Mouse (Mus musculus) kidney, postnatal 0 days (tissue): Measurements from ENCODE around the gene Syde2. TPM values are rescaled to one million over a fixed set of nuclear protein-coding genes. Genes with fewer than 3 reads are reported as not detected.
A peak's percentile ranks its signal among the peaks of the same experiment; 100 is the strongest.

ENCODE experiments used
- ATAC-seq: fragments of 200-750 bp; cut with Nextera tagmentation; replicated peaks from 2 replicates; pipeline ENCODE4 v1.8.0; 2017; ENCODE audit warnings: low read depth, moderate number of reproducible peaks, moderate TSS enrichment, moderate library complexity; ENCODE audit not compliant: low FRiP score
- DNase-seq: peaks from one replicate; pipeline ENCODE4 v3.0.0-alpha.2; 2016; ENCODE audit warnings: low spot score
- H3K27ac ChIP-seq: fragments of 300-500 bp; sonication (generic); 2 replicates; pipeline ENCODE4 v1.5.1; 2014; ENCODE audit warnings: mild to moderate bottlenecking
- H3K27me3 ChIP-seq: fragments of 300-500 bp; sonication (generic); 2 replicates; pipeline ENCODE4 v1.6.1; 2014; ENCODE audit warnings: low read length, mixed read lengths; ENCODE audit not compliant: insufficient read depth
- H3K36me3 ChIP-seq: fragments of 300-500 bp; sonication (generic); 2 replicates; pipeline ENCODE4 v1.6.1; 2014; ENCODE audit warnings: low read length, mixed read lengths; ENCODE audit not compliant: insufficient read depth
- H3K4me1 ChIP-seq: fragments of 300-500 bp; sonication (generic); replicated peaks from 2 replicates; pipeline ENCODE4 v1.6.1; 2014; ENCODE audit warnings: antibody characterized with exemption, low read length, mixed read lengths; ENCODE audit not compliant: insufficient read depth
- H3K4me2 ChIP-seq: fragments of 300-500 bp; sonication (generic); 2 replicates; pipeline ENCODE4 v1.6.1; 2014; ENCODE audit warnings: mild to moderate bottlenecking, low read length, moderate library complexity, mixed read lengths
- H3K4me3 ChIP-seq: fragments of 300-500 bp; sonication (generic); replicated peaks from 2 replicates; pipeline ENCODE4 v1.5.1; 2014; ENCODE audit warnings: low read depth, low read length
- H3K9ac ChIP-seq: fragments of 300-500 bp; sonication (generic); 2 replicates; pipeline ENCODE4 v1.6.1; 2014; ENCODE audit warnings: low read depth, low read length
- H3K9me3 ChIP-seq: fragments of 300-500 bp; sonication (generic); replicated peaks from 2 replicates; pipeline ENCODE4 v1.6.1; 2016; ENCODE audit warnings: low read length, inconsistent platforms, mixed read lengths
- CTCF ChIP-seq: IDR thresholded peaks from 2 replicates; pipeline ENCODE4 v1.5.1; 2016; ENCODE audit warnings: antibody characterized with exemption, low read depth, mild to moderate bottlenecking, moderate library complexity
- WGBS: fragments of 180-500 bp; shearing (Covaris S2); extraction: QIAGEN DNeasy Blood & Tissue Kit; methylation state at CpG from one replicate; pipeline ENCODE4 v1.1.7; 2014; 5-methylcytosine and 5-hydroxymethylcytosine counted together
- polyA plus RNA-seq: library from polyadenylated mRNA; unstranded; fragments of >200 nt; fragmentation: Nextera tagmentation; extraction: Ambion mirVana; gene quantifications from 2 replicates; pipeline ENCODE4 v1.2.1, GENCODE M21; 2015

The Syde2 gene
- polyA plus RNA-seq, 1 experiment from 2014 or later, result 1.9 TPM

DNA sequence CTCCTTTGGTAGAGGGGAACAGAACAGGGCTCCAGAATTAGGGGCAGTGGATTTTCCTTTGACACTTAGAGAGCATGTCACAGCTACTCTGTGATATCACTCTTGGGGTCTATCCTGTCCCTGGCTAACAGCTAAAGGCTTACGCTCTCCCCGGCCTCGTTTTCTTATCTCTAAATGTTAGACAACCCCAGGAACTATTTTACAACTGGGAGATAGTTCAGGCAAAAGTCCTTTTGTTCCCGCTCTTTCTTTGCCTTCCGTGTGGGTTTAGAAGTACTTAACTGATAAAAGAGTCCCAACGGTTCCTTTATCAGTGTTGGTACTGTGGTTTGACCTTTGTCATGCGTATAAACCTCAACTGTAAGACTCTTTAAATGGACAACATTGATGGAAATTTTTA, 34.7 kb upstream of the Syde2 start:
- Histone ChIP-seq H3K36me3 (no peaks in the 10 kb centered on the region), H3K27ac (no peak overlapping the region), H3K27me3 (no peaks in the 10 kb centered on the region), H3K9me3 (no peaks in the 10 kb centered on the region), H3K4me1 (no peaks in the 10 kb centered on the region), H3K4me3 (no peak overlapping the region), H3K4me2 (no peak overlapping the region), H3K9ac (no peak overlapping the region)
- DNase-seq (no peak), ATAC-seq (no peak)
- WGBS, result 85% methylated on average over 7 of the region's 7 CpGs
- TF ChIP-seq CTCF, result no peak

DNA sequence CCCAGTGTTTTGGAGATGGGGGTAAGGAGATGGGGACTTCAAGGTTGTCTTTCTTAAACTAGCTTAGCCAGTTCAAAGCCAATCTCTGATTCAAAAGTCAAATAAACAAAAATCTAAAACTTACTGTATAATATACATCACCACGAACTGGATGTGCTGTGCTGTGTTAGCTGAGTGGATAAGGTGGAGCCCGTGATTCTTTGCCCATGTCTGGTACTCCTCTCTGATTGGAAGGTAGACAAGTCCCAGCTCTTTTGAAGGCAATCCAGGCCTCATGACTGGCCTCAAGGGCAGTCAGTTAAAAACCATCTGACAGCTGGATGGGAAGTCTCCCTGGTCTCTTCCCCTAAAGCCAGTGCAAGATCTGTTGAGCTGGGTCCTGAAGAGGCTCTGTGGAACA, 34.3 kb upstream of the Syde2 start:
- no peaks in the 10 kb centered on the region for H3K9me3 ChIP-seq
- no peaks in the 10 kb centered on the region for H3K4me1 ChIP-seq
- H3K36me3 ChIP-seq, result no peaks in the 10 kb centered on the region
- H3K4me2 ChIP-seq, result no peak overlapping the region
- H3K27ac ChIP-seq, result no peak overlapping the region
- H3K4me3 ChIP-seq, result no peak overlapping the region
- no peak for ATAC-seq
- DNase-seq, result no peak
- TF ChIP-seq CTCF, result no peak
- H3K27me3 ChIP-seq, result no peaks in the 10 kb centered on the region
- WGBS, result 96% methylated on average over 2 of the region's 2 CpGs
- no peak overlapping the region for H3K9ac ChIP-seq

DNA sequence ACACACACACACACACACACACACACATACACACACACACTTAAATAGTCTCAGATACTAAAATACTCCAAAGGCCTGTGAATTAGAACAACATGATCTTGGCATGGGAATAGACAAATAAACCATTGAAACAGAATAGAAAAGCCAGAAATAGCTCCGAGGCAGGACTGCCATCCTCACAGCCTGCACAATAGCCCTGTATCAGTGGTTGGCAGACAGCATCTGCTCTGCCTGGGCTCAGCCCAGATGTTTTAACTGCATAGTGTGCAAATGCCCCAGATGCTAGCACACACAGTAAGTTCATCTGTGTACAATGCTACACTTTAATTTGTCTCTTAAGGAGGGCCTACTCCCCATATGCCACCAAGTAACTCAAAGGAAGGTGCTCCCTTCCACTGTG, 27.8 kb upstream of the Syde2 start:
- H3K9me3 ChIP-seq, result no peaks in the 10 kb centered on the region
- 81% methylated on average over 1 of the region's 1 CpGs for WGBS
- no peak overlapping the region for H3K9ac ChIP-seq
- TF ChIP-seq CTCF, result no peak
- H3K36me3 ChIP-seq, result no peaks in the 10 kb centered on the region
- no peaks in the 10 kb centered on the region for H3K27me3 ChIP-seq
- no peak for ATAC-seq
- H3K4me2 ChIP-seq, result no peak overlapping the region
- H3K4me1 ChIP-seq, result peaks cover 3% of the 10 kb centered on the region; the same call in 1 of the 2 replicates
- H3K4me3 ChIP-seq, result no peak overlapping the region
- no peak for DNase-seq
- no peak overlapping the region for H3K27ac ChIP-seq

DNA sequence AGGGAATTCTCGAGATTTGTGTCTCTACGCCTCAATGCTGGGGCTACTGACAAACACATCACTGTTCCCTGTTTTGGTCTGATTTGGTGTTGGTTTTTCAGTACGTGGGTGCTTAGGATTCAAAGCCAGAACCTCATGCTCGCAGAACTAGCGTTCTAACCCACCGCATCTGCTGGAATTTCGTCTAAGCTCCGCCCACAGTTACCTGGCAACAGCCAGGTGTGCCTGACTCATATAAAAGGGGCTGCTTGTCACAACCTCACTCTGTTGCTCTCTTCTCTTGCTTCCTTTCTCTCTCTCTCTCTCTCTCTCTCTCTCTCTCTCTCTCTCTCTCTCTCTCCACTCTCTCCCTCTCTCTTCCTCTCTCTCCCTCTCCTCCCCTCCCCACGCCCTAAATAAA, 25.3 kb upstream of the Syde2 start:
- ATAC-seq (0 out of 2 replicates have a peak, but pooled peaks have one; percentile 41), DNase-seq (no peak)
- WGBS, result 35% methylated on average over 9 of the region's 9 CpGs
- H3K4me2 ChIP-seq, result no peak overlapping the region
- H3K9me3 ChIP-seq, result no peaks in the 10 kb centered on the region
- H3K36me3 ChIP-seq, result no peaks in the 10 kb centered on the region
- H3K4me3 ChIP-seq, result no peak overlapping the region
- no peaks in the 10 kb centered on the region for H3K27me3 ChIP-seq
- H3K4me1 ChIP-seq, result peaks cover 3% of the 10 kb centered on the region; the same call in 1 of the 2 replicates
- no peak overlapping the region for H3K9ac ChIP-seq
- no peak for TF ChIP-seq CTCF
- no peak overlapping the region for H3K27ac ChIP-seq

DNA sequence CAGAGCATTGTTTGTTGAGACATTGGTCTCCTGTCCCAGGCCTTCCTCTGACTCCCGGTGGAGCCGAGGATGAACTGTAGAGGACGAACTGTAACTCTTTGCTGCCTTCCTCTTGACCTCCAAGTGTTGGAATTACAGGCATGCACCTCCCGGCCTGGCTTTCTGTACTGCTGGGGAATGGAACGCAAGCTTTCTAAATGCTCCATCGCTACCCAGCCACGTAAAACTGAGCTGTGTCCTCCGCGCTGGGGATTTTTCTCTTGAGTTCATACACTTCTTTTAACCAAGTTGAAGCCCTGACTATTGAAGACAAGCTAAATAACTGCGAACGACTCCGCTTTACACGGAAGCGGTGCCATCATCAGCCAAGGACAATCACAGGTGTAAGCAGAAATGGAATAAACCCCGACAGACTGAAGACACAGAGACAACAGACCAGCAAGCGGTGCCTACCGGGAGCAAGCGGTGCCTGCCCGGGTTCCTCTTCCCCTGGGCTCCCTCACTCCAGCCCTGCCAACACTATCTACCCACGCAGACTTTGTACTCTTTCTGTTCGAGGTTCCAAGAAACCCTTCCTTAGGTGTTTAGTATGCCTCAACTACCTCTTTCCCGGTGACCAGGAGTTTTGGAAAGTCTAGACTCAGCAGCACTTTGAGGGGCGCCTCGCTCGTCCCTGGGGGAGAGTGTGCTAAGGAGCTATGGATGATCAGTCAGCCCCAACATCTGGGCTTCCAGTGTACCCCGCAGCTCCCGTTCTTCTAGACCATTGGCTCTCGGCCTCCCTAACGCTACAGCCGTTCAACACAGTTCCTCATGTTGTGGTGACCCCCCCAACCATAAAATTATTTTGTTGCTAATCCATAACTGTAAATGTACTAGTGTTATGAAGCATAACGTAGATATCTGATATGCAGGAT, 24.3 kb upstream of the Syde2 start:
- ATAC-seq, result no peak
- Histone ChIP-seq H3K4me1 (peaks cover 3% of the 10 kb centered on the region; the same call in 1 of the 2 replicates), H3K9me3 (no peaks in the 10 kb centered on the region), H3K4me2 (peak overlapping the region; percentile 23), H3K27me3 (no peaks in the 10 kb centered on the region), H3K27ac (peak overlapping the region; percentile 68), H3K36me3 (no peaks in the 10 kb centered on the region), H3K4me3 (no peak overlapping the region), H3K9ac (no peak overlapping the region)
- peak; percentile 69 for DNase-seq
- TF ChIP-seq CTCF, result no peak
- WGBS, result 22% methylated on average over 31 of the region's 31 CpGs

DNA sequence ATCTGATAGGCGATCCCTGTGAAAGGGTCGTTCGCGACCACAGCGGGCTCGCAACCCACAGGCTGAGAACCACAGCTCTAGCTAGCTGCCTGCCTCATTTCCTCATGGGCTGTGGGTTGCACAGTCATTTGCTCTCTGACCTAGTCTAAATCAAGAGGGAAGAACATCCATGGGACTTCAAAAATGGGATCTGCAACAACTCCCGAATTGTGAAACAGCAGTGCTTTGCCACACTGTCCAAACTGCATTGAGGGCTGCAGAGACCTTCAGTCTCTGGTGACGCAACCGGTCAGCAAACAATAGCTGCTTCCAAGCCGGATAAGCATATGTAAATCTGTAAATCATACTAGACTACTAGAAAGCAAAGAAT, 23.7 kb upstream of the Syde2 start:
- no peaks in the 10 kb centered on the region for H3K36me3 ChIP-seq
- no peak for TF ChIP-seq CTCF
- H3K4me1 ChIP-seq, result peaks cover 3% of the 10 kb centered on the region; the same call in 1 of the 2 replicates
- H3K4me2 ChIP-seq, result peak overlapping the region; percentile 23; the same call in 1 of the 2 replicates
- peak; percentile 52 for DNase-seq
- H3K27ac ChIP-seq, result peak overlapping the region; percentile 68; the same call in 1 of the 2 replicates
- H3K4me3 ChIP-seq, result no peak overlapping the region
- 35% methylated on average over 10 of the region's 10 CpGs for WGBS
- no peaks in the 10 kb centered on the region for H3K27me3 ChIP-seq
- H3K9me3 ChIP-seq, result no peaks in the 10 kb centered on the region
- no peak overlapping the region for H3K9ac ChIP-seq
- no peak for ATAC-seq
